Mouse (Mus musculus): ENCODE measurements around the gene Kcnf1. TPM values are rescaled to one million over a fixed set of nuclear protein-coding genes. Genes with fewer than 3 reads are reported as not detected.

Kcnf1 gene
- polyA plus RNA-seq, 1 experiment from 2014 or later = 0.26 TPM

DNA sequence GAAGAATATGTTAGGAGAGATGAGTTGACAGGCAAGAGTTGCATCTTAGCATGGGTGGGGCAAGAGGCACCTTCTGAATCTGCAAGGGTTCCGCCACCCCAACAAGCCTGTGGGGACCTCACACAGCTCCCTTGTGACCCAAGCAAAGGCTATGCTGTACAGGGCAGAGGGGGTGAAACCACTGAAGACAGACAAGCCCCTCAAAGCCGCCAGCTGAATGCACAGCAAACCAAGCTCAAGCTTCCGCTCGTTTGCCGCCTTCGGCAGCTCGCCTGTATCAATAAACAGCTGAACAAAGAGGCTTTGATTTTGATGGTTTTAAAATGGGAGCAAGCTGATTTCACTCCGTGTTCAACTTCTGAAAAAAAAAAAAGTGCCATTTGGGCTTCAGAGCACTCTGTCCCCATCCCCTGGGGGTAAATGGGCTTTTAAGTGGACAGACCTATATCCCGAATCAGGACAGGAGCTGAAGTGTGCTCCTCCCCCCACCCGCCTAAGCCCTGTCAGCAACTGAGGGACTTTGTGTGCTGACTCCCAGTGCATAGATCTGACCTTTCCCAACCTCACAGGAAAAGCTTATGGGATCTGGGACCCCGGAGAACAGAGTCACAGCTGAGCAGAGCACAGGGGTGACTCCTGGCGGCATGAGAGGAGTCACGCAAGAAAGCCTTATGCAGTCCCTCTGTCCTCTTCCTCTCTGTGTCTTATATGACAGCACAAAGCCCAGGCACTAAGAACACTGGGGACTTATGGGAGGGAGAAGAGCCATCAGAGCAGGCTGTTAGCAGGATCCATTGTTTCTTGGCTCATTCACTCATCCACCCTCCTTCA is 26.0 kb upstream of the Kcnf1 start:
- WGBS (ENCODE audit: insufficient replicate concordance) = 51% methylated on average over 13 of the region's 13 CpGs
- ATAC-seq (replicated peaks; ENCODE audit: insufficient number of reproducible peaks, low FRiP score, low TSS enrichment) = no peak
- no peaks in the 10 kb centered on the region for H3K9me3 ChIP-seq (replicated peaks; ENCODE audit: control insufficient read depth, low read length)
- H3K4me1 ChIP-seq (ENCODE audit: control insufficient read depth, insufficient read depth, low read length) = no peaks in the 10 kb centered on the region
- H3K4me2 ChIP-seq = no peak overlapping the region
- H3K27me3 ChIP-seq (ENCODE audit: control insufficient read depth, insufficient read depth, low read length) = no peaks in the 10 kb centered on the region
- H3K36me3 ChIP-seq (ENCODE audit: control insufficient read depth, insufficient read depth, low read length) = no peaks in the 10 kb centered on the region
- H3K4me3 ChIP-seq (ENCODE audit: low read depth, low read length) = no peak overlapping the region
- no peak overlapping the region for H3K9ac ChIP-seq (ENCODE audit: low read depth, low read length)
- no peak overlapping the region for H3K27ac ChIP-seq (ENCODE audit: low read depth, low read length)

DNA sequence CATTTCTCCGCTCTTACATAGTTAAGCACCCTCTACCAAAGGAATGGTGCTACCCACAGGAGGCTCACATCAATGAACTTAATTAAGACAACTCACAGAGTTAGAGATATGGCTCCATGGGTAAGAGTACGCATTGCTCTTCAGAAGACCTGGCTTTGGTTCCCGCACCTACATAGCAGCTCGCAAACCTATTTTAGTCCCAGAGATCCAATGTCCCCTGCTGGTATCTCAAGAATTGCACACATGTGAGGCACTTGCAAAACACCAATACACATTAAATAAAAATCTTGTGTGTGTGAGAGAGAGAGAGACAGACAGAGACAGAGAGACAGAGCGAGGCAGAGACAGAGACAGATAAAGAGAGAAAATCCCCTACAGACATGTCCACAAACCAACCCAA is 21.9 kb upstream of the Kcnf1 start:
- Histone ChIP-seq H3K27ac (ENCODE audit: low read depth, low read length) (no peak overlapping the region), H3K4me2 (no peak overlapping the region), H3K36me3 (ENCODE audit: control insufficient read depth, insufficient read depth, low read length) (no peaks in the 10 kb centered on the region), H3K4me3 (ENCODE audit: low read depth, low read length) (no peak overlapping the region), H3K9me3 (replicated peaks; ENCODE audit: control insufficient read depth, low read length) (no peaks in the 10 kb centered on the region), H3K27me3 (ENCODE audit: control insufficient read depth, insufficient read depth, low read length) (no peaks in the 10 kb centered on the region), H3K9ac (ENCODE audit: low read depth, low read length) (no peak overlapping the region), H3K4me1 (ENCODE audit: control insufficient read depth, insufficient read depth, low read length) (no peaks in the 10 kb centered on the region)
- 87% methylated on average over 5 of the region's 5 CpGs for WGBS (ENCODE audit: insufficient replicate concordance)
- no peak for ATAC-seq (replicated peaks; ENCODE audit: insufficient number of reproducible peaks, low FRiP score, low TSS enrichment)

DNA sequence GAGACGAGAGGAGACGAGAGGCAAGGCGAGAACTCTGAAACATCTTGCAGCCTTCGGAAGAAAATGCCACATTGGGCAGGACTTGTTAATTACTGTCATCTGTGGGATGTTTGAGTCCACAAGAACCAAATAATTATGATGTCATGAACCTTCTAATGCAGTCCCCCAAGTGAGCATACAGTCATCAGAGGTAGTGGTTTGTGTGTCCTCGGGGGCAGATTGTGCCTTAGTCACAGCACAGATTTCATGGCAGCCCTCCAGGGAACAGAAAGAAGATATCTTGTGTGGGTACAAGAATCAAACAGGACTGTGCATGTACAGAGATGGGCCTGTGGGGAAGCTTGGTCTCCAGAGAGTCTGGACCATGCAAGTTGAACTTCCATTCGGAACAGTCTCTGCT is 17.5 kb upstream of the Kcnf1 start:
- WGBS (ENCODE audit: insufficient replicate concordance) = 83% methylated on average over 6 of the region's 6 CpGs
- no peak overlapping the region for H3K4me3 ChIP-seq (ENCODE audit: low read depth, low read length)
- H3K4me2 ChIP-seq = no peak overlapping the region
- H3K9me3 ChIP-seq (replicated peaks; ENCODE audit: control insufficient read depth, low read length) = no peaks in the 10 kb centered on the region
- no peak overlapping the region for H3K9ac ChIP-seq (ENCODE audit: low read depth, low read length)
- no peak overlapping the region for H3K27ac ChIP-seq (ENCODE audit: low read depth, low read length)
- no peaks in the 10 kb centered on the region for H3K27me3 ChIP-seq (ENCODE audit: control insufficient read depth, insufficient read depth, low read length)
- H3K36me3 ChIP-seq (ENCODE audit: control insufficient read depth, insufficient read depth, low read length) = no peaks in the 10 kb centered on the region
- ATAC-seq (replicated peaks; ENCODE audit: insufficient number of reproducible peaks, low FRiP score, low TSS enrichment) = no peak
- H3K4me1 ChIP-seq (ENCODE audit: control insufficient read depth, insufficient read depth, low read length) = no peaks in the 10 kb centered on the region

DNA sequence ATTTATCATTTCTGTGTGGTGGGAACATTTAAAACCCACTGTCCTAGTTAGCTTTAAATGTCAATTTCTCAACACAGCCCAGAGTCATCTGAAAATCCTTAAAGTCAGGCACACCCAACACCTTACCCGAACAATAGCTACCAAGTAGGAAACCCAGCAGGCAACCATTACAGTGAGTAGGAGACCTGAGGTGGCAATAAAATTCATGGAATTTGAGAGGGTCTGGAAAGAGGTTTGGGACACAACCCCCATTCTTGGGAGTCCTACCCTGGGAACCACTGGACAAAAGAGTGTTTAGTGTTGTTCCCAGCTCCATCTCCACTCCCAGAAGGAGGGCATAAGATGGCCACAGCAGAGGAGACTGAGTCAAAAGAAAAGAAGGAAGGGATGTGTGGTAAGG is 16.6 kb upstream of the Kcnf1 start:
- Histone ChIP-seq H3K4me1 (ENCODE audit: control insufficient read depth, insufficient read depth, low read length) (no peaks in the 10 kb centered on the region), H3K36me3 (ENCODE audit: control insufficient read depth, insufficient read depth, low read length) (no peaks in the 10 kb centered on the region), H3K27ac (ENCODE audit: low read depth, low read length) (no peak overlapping the region), H3K9me3 (replicated peaks; ENCODE audit: control insufficient read depth, low read length) (no peaks in the 10 kb centered on the region), H3K4me2 (no peak overlapping the region), H3K27me3 (ENCODE audit: control insufficient read depth, insufficient read depth, low read length) (no peaks in the 10 kb centered on the region), H3K9ac (ENCODE audit: low read depth, low read length) (no peak overlapping the region), H3K4me3 (ENCODE audit: low read depth, low read length) (no peak overlapping the region)
- ATAC-seq (replicated peaks; ENCODE audit: insufficient number of reproducible peaks, low FRiP score, low TSS enrichment) = no peak
- 88% methylated on average over 1 of the region's 1 CpGs for WGBS (ENCODE audit: insufficient replicate concordance)

DNA sequence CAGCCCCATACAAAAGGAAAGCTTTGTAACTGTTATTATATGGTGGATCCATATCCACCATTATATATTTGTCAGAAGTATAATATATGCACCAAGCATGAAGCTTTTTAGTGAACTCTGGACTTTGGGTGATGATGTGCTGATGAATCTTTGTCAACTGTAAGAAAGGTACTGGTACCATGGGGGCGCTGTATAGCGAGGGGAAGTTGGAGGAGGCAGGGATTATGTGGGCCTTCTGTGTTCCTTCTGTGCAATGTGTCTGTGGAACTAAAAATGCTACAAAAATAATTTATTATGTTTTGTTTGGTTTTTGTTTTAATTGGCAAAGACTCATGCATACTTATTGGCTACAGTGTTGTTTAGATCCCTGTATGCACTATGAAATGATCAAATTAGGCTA is 16.2 kb upstream of the Kcnf1 start:
- no peak for ATAC-seq (replicated peaks; ENCODE audit: insufficient number of reproducible peaks, low FRiP score, low TSS enrichment)
- Histone ChIP-seq H3K27ac (ENCODE audit: low read depth, low read length) (no peak overlapping the region), H3K4me2 (no peak overlapping the region), H3K4me1 (ENCODE audit: control insufficient read depth, insufficient read depth, low read length) (no peaks in the 10 kb centered on the region), H3K36me3 (ENCODE audit: control insufficient read depth, insufficient read depth, low read length) (no peaks in the 10 kb centered on the region), H3K4me3 (ENCODE audit: low read depth, low read length) (no peak overlapping the region), H3K9me3 (replicated peaks; ENCODE audit: control insufficient read depth, low read length) (no peaks in the 10 kb centered on the region), H3K27me3 (ENCODE audit: control insufficient read depth, insufficient read depth, low read length) (no peaks in the 10 kb centered on the region), H3K9ac (ENCODE audit: low read depth, low read length) (no peak overlapping the region)
- WGBS (ENCODE audit: insufficient replicate concordance) = 74% methylated on average over 2 of the region's 2 CpGs

DNA sequence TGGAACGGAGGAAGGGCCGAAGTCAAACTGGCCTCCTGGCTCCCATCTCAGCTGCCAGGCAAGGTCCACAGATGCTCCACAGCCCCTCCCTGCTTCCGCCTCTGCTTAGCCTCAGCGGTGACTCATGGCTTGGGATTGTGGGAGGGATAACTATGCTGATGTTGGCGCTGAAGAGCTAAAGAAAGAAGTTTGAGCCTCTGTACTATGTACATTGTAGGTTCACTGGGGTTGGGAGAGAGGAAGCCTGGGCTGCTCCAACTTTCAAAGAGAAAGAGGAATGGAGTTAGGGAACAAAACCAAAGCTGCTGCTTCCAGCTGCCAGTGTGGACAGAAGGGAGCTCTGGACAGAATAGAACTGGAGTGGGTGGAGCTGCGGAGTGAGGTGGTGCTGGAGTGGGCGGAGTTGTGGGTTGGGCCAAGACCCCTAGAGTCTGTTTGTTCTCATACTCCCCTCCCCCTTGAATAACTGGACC is 7.7 kb upstream of the Kcnf1 start:
- no peaks in the 10 kb centered on the region for H3K36me3 ChIP-seq (ENCODE audit: control insufficient read depth, insufficient read depth, low read length)
- H3K9ac ChIP-seq (ENCODE audit: low read depth, low read length) = no peak overlapping the region
- no peaks in the 10 kb centered on the region for H3K9me3 ChIP-seq (replicated peaks; ENCODE audit: control insufficient read depth, low read length)
- 9% methylated on average over 7 of the region's 7 CpGs for WGBS (ENCODE audit: insufficient replicate concordance)
- ATAC-seq (replicated peaks; ENCODE audit: insufficient number of reproducible peaks, low FRiP score, low TSS enrichment) = peak; percentile 82
- H3K27ac ChIP-seq (ENCODE audit: low read depth, low read length) = peak overlapping the region; percentile 54
- no peaks in the 10 kb centered on the region for H3K27me3 ChIP-seq (ENCODE audit: control insufficient read depth, insufficient read depth, low read length)
- peak overlapping the region; percentile 55 for H3K4me2 ChIP-seq
- peak overlapping the region; percentile 23; the same call in 1 of the 2 replicates for H3K4me3 ChIP-seq (ENCODE audit: low read depth, low read length)
- H3K4me1 ChIP-seq (ENCODE audit: control insufficient read depth, insufficient read depth, low read length) = peaks cover 4% of the 10 kb centered on the region

DNA sequence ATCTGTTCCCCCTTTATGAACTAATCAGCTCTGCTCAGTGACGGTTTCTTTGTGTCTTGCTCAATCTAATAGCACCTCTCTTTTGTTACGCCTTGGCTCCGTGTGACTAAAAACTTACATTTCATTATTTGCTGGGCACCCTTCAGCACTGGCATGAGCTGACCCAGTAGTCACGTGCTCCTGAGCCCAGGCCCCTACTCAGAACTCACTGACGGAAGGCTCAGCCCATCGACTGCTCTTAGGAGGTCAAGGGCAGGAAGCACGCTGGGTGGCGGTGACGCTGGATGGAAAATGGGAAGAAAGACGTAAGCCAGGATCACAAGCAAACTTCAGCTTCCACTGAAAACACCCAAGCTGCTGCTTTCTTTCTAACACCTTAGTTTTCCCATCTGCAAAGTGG is 7.1 kb upstream of the Kcnf1 start:
- no peak overlapping the region for H3K4me3 ChIP-seq (ENCODE audit: low read depth, low read length)
- peaks cover 4% of the 10 kb centered on the region for H3K4me1 ChIP-seq (ENCODE audit: control insufficient read depth, insufficient read depth, low read length)
- H3K4me2 ChIP-seq = peak overlapping the region; percentile 55; the same call in 1 of the 2 replicates
- no peak overlapping the region for H3K9ac ChIP-seq (ENCODE audit: low read depth, low read length)
- H3K27me3 ChIP-seq (ENCODE audit: control insufficient read depth, insufficient read depth, low read length) = no peaks in the 10 kb centered on the region
- H3K27ac ChIP-seq (ENCODE audit: low read depth, low read length) = peak overlapping the region; percentile 54; the same call in 1 of the 2 replicates
- WGBS (ENCODE audit: insufficient replicate concordance) = 40% methylated on average over 10 of the region's 10 CpGs
- no peaks in the 10 kb centered on the region for H3K36me3 ChIP-seq (ENCODE audit: control insufficient read depth, insufficient read depth, low read length)
- H3K9me3 ChIP-seq (replicated peaks; ENCODE audit: control insufficient read depth, low read length) = no peaks in the 10 kb centered on the region
- no peak for ATAC-seq (replicated peaks; ENCODE audit: insufficient number of reproducible peaks, low FRiP score, low TSS enrichment)

DNA sequence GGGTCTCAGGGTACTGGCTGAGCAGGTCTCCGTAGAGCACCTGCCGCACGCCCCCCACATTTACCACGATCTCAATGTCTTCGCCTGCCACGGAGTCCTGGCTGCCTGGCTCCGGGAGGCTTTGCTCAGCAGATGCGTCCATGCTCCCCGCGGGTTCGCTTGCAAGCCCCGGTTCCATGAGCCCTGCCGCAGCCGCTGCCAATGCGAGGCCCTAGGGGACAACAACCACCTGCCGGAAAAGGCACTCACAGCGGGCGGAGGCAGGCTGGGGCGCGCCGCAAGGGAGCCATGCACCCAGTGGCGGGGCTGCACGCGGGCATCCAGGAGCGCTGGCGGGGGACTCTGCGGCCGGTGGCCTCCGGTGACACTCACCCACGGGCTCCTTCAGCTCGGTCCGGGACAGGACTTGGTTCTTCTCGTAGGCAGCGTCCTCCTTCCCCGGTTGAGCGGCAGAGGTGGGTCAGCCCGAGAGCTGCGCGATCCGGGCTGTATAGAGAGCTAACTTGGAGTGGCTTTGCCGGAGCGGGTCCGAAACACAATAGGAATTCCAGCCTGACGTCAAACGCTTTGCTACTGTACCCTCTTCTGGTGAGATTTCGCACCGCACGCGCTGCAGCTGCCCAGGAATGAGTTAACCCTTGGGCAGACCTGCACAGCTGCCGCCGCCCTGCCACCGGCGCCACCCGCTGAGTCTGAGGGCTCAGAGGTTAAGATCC is 489 bp downstream of the Kcnf1 start:
- H3K4me3 ChIP-seq (ENCODE audit: low read depth, low read length) = peak overlapping the region; percentile 58
- ATAC-seq (replicated peaks; ENCODE audit: insufficient number of reproducible peaks, low FRiP score, low TSS enrichment) = peak; percentile 59; the same call in 1 of the 2 replicates
- H3K27ac ChIP-seq (ENCODE audit: low read depth, low read length) = no peak overlapping the region
- H3K9ac ChIP-seq (ENCODE audit: low read depth, low read length) = peak overlapping the region; percentile 69
- no peaks in the 10 kb centered on the region for H3K9me3 ChIP-seq (replicated peaks; ENCODE audit: control insufficient read depth, low read length)
- no peaks in the 10 kb centered on the region for H3K4me1 ChIP-seq (ENCODE audit: control insufficient read depth, insufficient read depth, low read length)
- H3K27me3 ChIP-seq (ENCODE audit: control insufficient read depth, insufficient read depth, low read length) = peaks cover 16% of the 10 kb centered on the region
- H3K4me2 ChIP-seq = peak overlapping the region; percentile 98
- no peaks in the 10 kb centered on the region for H3K36me3 ChIP-seq (ENCODE audit: control insufficient read depth, insufficient read depth, low read length)
- 2% methylated on average over 54 of the region's 54 CpGs for WGBS (ENCODE audit: insufficient replicate concordance)
